Mouse (Mus musculus): ENCODE data around the gene Gm17581. TPM values are rescaled to one million over a fixed set of nuclear protein-coding genes. Genes with fewer than 3 reads are reported as not detected.
A peak's percentile ranks its signal among the peaks of the same experiment; 100 is the strongest.

The Gm17581 gene
- polyA plus RNA-seq, 1 experiment: not detected

DNA sequence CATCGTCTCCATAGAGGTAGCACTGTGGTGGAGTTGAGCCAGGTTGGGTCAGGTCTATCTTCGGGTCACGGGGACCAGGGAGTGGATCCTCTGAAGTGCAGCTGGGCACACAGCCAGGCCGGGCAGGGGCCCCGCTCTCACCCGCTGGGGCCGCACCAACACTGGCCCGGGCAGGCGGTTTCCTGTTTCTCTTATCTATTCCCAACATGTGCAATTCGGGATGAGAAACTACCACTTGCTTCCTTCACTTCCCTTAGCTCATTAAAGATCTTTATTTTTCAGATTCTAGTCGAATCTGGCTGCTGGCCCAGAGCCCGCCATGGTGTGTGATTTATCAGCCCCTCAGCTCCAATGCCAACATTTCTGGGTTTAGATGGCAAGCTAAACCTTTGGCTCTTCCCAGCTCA, 7.3 kb upstream of the Gm17581 start:
- no peak overlapping the region for H3K4me3 ChIP-seq (replicated peaks; ENCODE audit: extremely low read depth, low read depth, low read length)
- TF ChIP-seq CTCF (IDR thresholded peaks at IDR 0.05; ENCODE audit: insufficient read depth, low read length) (no peak), POLR2A (IDR thresholded peaks at IDR 0.05; ENCODE audit: borderline replicate concordance, extremely low read depth, low read depth, low read length) (no peak)
- 0 out of 2 replicates have a peak, but pooled peaks cover 2% of the 10 kb centered on the region for H3K4me1 ChIP-seq (ENCODE audit: control insufficient read depth, insufficient read depth, low read length)
- DNase-seq: peak; percentile 30
- 11% methylated on average over 12 of the region's 12 CpGs for WGBS

DNA sequence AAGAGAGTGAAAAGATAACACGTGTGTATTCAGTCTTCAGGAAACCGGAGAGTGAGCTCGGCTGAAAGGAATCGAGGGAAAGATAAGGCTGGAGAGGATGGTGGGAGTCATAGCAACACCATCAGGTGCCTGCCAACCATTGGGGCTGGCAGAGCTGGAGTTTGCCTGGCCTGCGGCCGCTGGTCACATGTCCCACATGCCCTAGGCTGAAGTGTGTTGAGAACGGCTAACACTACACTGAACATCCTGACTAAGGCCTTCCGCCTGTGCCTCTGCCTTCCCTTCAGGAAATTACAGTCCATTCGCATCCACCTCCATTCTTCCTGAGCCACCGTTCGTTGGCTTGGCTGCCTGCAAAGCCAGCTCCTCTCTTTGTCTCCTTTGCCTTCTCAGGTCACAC, 6.5 kb upstream of the Gm17581 start:
- Histone ChIP-seq H3K4me1 (ENCODE audit: control insufficient read depth, insufficient read depth, low read length) (peaks cover 2% of the 10 kb centered on the region; the same call in 1 of the 2 replicates), H3K4me3 (replicated peaks; ENCODE audit: extremely low read depth, low read depth, low read length) (no peak overlapping the region)
- TF ChIP-seq CTCF (IDR thresholded peaks at IDR 0.05; ENCODE audit: insufficient read depth, low read length) (no peak), POLR2A (IDR thresholded peaks at IDR 0.05; ENCODE audit: borderline replicate concordance, extremely low read depth, low read depth, low read length) (no peak)
- DNase-seq: no peak
- 31% methylated on average over 11 of the region's 11 CpGs for WGBS

DNA sequence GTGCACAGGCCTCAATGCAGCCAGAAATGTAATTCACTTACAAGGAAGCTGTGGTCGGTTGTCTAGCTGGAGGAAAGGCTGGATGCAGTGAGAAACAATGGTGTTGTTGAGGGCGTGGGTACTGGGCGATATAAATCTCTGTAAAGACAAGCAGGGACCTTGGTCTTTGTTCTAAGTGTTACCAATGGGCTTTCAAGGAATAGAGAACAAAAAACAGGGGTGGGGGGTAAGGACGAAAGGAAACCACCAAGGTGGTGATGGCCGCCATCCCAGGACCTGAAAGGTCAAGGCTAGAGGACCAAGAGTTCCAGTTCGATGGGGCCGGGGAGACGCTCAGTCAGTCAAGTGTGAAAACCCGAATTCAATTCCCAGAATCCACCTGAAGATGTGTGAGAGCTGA, 2.1 kb upstream of the Gm17581 start:
- DNase-seq: no peak
- Histone ChIP-seq H3K4me3 (replicated peaks; ENCODE audit: extremely low read depth, low read depth, low read length) (no peak overlapping the region), H3K4me1 (ENCODE audit: control insufficient read depth, insufficient read depth, low read length) (peaks cover 2% of the 10 kb centered on the region; the same call in 1 of the 2 replicates)
- 56% methylated on average over 9 of the region's 9 CpGs for WGBS
- TF ChIP-seq POLR2A (IDR thresholded peaks at IDR 0.05; ENCODE audit: borderline replicate concordance, extremely low read depth, low read depth, low read length) (no peak), CTCF (IDR thresholded peaks at IDR 0.05; ENCODE audit: insufficient read depth, low read length) (no peak)

DNA sequence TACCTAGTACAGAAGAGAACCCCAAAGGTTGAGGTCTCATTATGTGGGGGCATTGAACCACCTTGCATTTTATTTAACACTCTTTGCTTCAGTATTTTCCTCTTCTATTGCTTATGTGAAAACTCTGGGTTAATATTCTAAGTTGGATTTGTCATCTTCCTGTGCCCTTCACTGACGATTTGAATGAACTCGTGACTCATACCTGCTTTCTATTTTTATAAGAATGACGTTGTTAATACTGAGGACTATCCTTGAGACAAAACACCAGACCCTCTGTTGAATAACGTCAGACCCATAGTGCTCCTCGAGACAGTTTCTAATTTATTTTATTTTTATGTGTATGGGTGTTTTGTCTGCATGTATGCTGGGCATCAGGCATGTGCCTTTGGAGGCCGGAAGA, 1.3 kb upstream of the Gm17581 start:
- TF ChIP-seq CTCF (IDR thresholded peaks at IDR 0.05; ENCODE audit: insufficient read depth, low read length) (no peak), POLR2A (IDR thresholded peaks at IDR 0.05; ENCODE audit: borderline replicate concordance, extremely low read depth, low read depth, low read length) (no peak)
- Histone ChIP-seq H3K4me1 (ENCODE audit: control insufficient read depth, insufficient read depth, low read length) (peaks cover 2% of the 10 kb centered on the region; the same call in 1 of the 2 replicates), H3K4me3 (replicated peaks; ENCODE audit: extremely low read depth, low read depth, low read length) (no peak overlapping the region)
- 44% methylated on average over 6 of the region's 6 CpGs for WGBS
- no peak for DNase-seq

DNA sequence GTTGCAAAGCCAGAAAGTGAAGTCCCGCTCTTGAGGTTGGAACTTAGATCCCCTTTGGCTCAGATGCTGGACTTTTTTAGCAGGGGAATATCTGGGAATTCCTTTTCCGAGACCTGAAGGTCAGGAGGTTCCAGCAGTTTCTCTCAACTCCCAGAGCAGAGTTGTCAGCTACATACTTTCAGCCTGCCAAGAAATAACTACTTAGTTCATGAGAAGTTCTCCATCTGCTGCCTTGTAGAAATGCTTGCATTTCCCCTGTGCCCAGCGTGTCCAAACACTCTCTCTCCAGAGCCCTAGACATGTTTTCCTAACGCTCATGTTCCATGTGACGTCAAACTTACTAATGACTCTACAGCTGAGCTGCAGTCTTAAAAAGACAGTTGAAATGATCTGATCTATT, 586 bp downstream of the Gm17581 start:
- Histone ChIP-seq H3K4me1 (ENCODE audit: control insufficient read depth, insufficient read depth, low read length) (peaks cover 2% of the 10 kb centered on the region; the same call in 1 of the 2 replicates), H3K4me3 (replicated peaks; ENCODE audit: extremely low read depth, low read depth, low read length) (no peak overlapping the region)
- DNase-seq: no peak
- TF ChIP-seq POLR2A (IDR thresholded peaks at IDR 0.05; ENCODE audit: borderline replicate concordance, extremely low read depth, low read depth, low read length) (no peak), CTCF (IDR thresholded peaks at IDR 0.05; ENCODE audit: insufficient read depth, low read length) (no peak)
- WGBS: 58% methylated on average over 5 of the region's 5 CpGs

DNA sequence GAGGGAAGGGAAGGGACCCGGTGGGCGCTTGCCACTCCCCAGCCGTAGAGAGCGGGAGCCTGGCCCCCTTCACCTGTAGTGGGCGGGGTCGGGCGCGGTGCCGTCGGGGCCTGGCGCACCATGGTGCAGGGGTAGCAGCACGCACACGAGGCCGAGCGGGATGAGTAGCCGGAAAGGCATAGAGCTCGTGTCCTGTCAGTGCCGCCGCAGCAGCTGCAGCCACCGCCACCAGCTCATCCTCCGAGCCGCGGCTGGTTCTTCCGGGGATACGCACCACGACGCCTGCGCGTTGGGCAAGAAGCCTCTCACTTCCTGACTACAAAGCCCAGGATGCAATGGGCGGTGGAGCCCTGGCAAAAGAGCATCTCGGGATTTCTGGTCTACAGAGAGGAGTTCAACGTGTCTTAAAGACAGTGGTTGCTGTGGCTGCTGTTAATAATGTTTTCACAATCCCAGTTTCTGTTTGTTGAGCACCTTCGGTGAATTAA, 6.5 kb downstream of the Gm17581 start, which contains the start of gene Edem2:
TSS of gene Edem2 (minus strand) at position 318 of the 488 bp plus-strand sequence.
- H3K4me3 ChIP-seq (replicated peaks; ENCODE audit: extremely low read depth, low read depth, low read length): peak within 1 kb of the TSS; percentile 97
- no peak for TF ChIP-seq CTCF (IDR thresholded peaks at IDR 0.05; ENCODE audit: insufficient read depth, low read length)
- peak; percentile 97 for TF ChIP-seq POLR2A (IDR thresholded peaks at IDR 0.05; ENCODE audit: borderline replicate concordance, extremely low read depth, low read depth, low read length)
- DNase-seq: peak; percentile 91
- under 1% methylated on average over 33 of the region's 33 CpGs for WGBS
- peaks cover 5% of the 10 kb centered on the region for H3K4me1 ChIP-seq (ENCODE audit: control insufficient read depth, insufficient read depth, low read length)

DNA sequence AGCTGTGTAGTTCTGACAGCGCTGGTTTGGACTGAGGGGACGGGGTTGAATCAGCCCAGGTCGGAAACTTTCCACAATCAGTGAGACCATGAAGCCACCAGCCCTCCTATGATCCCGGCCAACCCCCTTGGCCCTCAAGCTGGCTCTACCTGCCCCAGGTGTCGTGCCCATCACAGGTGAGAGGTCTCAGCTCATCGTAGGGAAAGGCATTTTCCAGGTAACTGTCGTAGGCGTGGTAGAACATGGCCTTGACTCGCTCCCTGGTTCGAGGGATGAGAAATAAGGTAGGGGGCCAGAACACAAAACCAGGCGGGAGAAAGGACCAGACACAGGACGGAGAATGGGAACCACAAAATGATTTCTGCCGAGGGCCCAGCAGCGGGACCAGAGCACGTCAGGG, 6.9 kb downstream of the Gm17581 start:
- 3% methylated on average over 15 of the region's 15 CpGs for WGBS
- Histone ChIP-seq H3K4me3 (replicated peaks; ENCODE audit: extremely low read depth, low read depth, low read length) (peak overlapping the region; percentile 97), H3K4me1 (ENCODE audit: control insufficient read depth, insufficient read depth, low read length) (peaks cover 5% of the 10 kb centered on the region)
- no peak for TF ChIP-seq CTCF (IDR thresholded peaks at IDR 0.05; ENCODE audit: insufficient read depth, low read length)
- no peak for TF ChIP-seq POLR2A (IDR thresholded peaks at IDR 0.05; ENCODE audit: borderline replicate concordance, extremely low read depth, low read depth, low read length)
- no peak for DNase-seq

DNA sequence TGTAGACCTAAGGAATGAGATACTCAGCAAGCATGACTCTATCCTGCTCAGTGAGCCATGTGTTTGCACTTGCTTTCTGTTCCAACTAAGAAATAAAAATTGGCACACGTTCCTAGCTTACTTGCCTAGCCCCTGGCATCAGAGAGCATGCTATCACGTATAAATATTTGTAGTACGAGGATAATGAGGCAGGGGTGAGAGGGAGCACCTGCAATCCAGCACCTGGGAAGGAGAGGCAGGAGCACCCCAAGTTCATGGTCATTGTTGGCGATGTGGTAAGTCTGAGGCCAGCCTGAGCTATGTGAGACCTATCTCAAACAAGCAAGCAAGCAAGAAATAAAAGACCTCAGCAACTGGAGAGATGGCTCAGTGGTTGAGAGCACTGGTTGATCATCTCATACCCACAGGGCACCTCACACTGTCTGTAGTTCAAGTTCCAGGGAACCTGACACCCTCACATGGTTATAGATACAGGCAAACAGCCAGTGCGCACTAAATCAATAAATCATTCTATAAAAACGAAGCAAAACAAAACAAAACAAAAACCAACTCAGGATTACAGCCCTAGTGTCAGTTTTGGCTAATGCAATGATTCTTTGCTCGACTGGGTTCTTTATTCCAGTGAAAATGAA, 7.8 kb downstream of the Gm17581 start:
- no peak for DNase-seq
- Histone ChIP-seq H3K4me1 (ENCODE audit: control insufficient read depth, insufficient read depth, low read length) (peaks cover 5% of the 10 kb centered on the region), H3K4me3 (replicated peaks; ENCODE audit: extremely low read depth, low read depth, low read length) (no peak overlapping the region)
- TF ChIP-seq POLR2A (IDR thresholded peaks at IDR 0.05; ENCODE audit: borderline replicate concordance, extremely low read depth, low read depth, low read length) (no peak), CTCF (IDR thresholded peaks at IDR 0.05; ENCODE audit: insufficient read depth, low read length) (no peak)
- WGBS: 63% methylated on average over 7 of the region's 7 CpGs

DNA sequence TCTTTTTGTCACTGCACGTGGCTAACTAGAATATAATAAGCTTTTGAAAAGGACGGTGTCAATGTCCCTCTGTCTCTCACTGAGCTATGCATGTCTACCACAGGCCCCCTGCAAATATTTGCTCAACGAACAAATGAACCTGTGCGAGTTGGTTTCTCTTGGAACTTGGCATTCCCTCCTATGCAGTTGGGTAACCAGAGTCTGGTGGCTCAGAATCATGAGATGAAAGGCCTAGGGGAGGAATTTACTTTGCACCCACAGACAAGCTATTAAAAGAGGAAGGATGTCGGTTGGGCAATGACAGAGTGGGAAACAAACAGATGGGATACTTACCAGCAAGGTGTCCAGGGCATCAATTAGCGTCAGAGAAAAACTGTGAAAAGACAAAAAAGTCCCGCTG, 9.4 kb downstream of the Gm17581 start:
- no peak for TF ChIP-seq CTCF (IDR thresholded peaks at IDR 0.05; ENCODE audit: insufficient read depth, low read length)
- TF ChIP-seq POLR2A (IDR thresholded peaks at IDR 0.05; ENCODE audit: borderline replicate concordance, extremely low read depth, low read depth, low read length): no peak
- WGBS: 70% methylated on average over 7 of the region's 7 CpGs
- H3K4me1 ChIP-seq (ENCODE audit: control insufficient read depth, insufficient read depth, low read length): peaks cover 5% of the 10 kb centered on the region
- DNase-seq: no peak
- no peak overlapping the region for H3K4me3 ChIP-seq (replicated peaks; ENCODE audit: extremely low read depth, low read depth, low read length)

DNA sequence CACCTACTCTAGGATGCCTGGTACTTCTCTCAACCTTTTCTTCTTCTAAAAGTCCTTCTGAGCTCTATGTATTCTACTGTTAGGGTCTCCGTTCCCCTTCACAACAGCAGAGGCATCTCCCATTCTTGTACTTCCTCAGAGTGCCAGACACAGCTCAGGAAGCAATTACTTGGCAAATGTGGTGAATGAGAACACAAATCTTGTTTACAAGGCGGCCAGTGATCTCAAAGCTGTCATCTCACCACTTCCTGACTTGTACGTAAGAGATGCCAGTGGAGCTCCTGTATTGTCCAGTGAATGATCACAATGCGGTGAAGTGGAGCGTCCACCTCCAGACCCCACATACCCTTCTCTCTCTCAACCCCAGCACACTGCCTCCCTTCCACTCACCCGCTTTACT, 11.1 kb downstream of the Gm17581 start:
- Histone ChIP-seq H3K4me1 (ENCODE audit: control insufficient read depth, insufficient read depth, low read length) (peaks cover 5% of the 10 kb centered on the region), H3K4me3 (replicated peaks; ENCODE audit: extremely low read depth, low read depth, low read length) (no peak overlapping the region)
- DNase-seq: no peak
- no peak for TF ChIP-seq POLR2A (IDR thresholded peaks at IDR 0.05; ENCODE audit: borderline replicate concordance, extremely low read depth, low read depth, low read length)
- TF ChIP-seq CTCF (IDR thresholded peaks at IDR 0.05; ENCODE audit: insufficient read depth, low read length): no peak
- WGBS: 63% methylated on average over 6 of the region's 6 CpGs
